Mouse (Mus musculus) forebrain, embryonic 11.5 days (tissue): ENCODE measurements around the gene Cwc15. TPM values are rescaled to one million over a fixed set of nuclear protein-coding genes. Genes with fewer than 3 reads are reported as not detected.

Experiments used
- polyA plus RNA-seq: library from polyadenylated mRNA; unstranded; fragments of >200 nt; fragmentation: Nextera tagmentation; extraction: Ambion mirVana; gene quantifications from 2 replicates; pipeline ENCODE4 v1.2.1, GENCODE M21; 2014

The Cwc15 gene
- polyA plus RNA-seq, 1 experiment from 2014 or later, result 203 TPM

Other genes starting within 250 kb of the Cwc15 start
- gene Sesn3, start 225.6 kb upstream of the Cwc15 start, polyA plus RNA-seq, result 22.9 and 26.6 TPM in 2 replicates
- gene Endod1, start 119.1 kb upstream of the Cwc15 start, polyA plus RNA-seq, result 6.6 and 6.7 TPM in 2 replicates
- gene Kdm4d, start 135 bp upstream of the Cwc15 start, polyA plus RNA-seq, result 0.33 TPM in 1 of 2 replicates, not detected in the other
- gene Amotl1, start 144.4 kb downstream of the Cwc15 start, polyA plus RNA-seq, result 19.1 and 19.4 TPM in 2 replicates
- not detected in 2 replicates for gene Piwil4, start 240.1 kb downstream of the Cwc15 start, polyA plus RNA-seq